Mouse (Mus musculus) kidney, postnatal 4 days (tissue): Measurements from ENCODE around the gene Mtnr1b.

Source experiments
- DNase-seq, 2 experiments: peaks; one replicate each; pipeline ENCODE4 v3.0.0; 2021; ENCODE audit warnings: mixed read lengths in 2 of 2

The Mtnr1b gene

GRCm38 (mm10) chr9:15800402-15800801, 74.0 kb downstream of the Mtnr1b start:
- no peak for DNase-seq

- no peak for DNase-seq
These were observed 79.9 kb downstream of the Mtnr1b start for GRCm38 (mm10) chr9:15794408-15794807.

- DNase-seq, result no peak
These were observed 82.3 kb downstream of the Mtnr1b start for GRCm38 (mm10) chr9:15792076-15792475.

DNA sequence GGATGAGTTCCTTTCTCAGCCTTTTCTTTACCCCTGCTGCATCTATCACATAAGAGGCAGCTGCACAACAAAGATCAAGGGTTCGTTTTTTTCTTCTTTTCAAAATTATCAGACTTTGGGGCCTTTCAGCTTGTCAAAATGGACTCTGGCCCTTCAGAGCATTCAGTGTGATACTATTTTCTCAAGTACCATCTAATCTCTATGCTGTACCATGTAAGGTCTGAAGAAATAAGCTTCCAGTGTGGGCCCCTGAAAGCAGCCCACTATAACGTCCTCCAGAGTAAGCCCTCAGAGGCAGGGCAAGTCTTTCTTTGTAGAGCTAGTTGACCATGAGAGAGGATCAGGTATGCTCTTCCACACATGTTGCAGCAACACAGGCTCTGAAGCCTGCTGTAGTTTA, 87.7 kb downstream of the Mtnr1b start:
- DNase-seq, result no peak

DNA sequence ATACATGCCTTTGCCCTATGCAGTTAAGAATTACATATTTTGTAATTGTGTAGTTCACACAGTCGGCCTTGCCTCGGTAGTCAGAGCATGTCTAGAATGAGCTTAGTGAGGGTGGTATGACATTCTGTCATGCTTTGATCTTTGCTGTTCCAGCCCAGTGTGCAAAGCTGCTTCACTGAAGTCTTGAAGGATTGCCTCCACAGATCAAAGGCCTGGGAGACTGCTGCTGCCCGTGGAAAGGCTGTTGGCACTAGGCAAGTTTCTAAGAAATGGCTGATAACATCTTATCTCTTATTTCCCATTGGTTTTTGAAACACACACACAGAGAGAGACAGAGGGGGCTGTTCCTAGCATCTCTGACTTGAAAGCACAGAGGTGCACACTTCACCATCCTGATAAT, 88.2 kb downstream of the Mtnr1b start:
- DNase-seq, result no peak

DNA sequence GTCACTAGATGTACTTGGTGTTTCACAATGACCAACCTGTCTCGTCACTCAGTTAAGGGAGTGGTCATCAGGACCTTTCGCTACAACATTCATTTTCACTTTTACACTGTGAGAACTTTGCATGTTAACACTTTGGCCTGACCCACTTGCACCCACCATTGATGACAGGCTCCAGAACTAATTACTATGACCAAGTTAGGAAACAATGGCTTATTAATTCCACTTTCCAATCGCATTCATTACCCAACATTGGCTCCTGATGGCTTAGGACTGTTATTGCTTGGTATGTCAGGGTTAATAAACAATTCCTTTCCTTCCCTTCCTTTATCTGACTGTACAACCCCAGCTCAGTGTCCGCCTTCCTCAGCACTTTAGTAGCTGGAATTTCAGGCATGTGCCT, 92.4 kb downstream of the Mtnr1b start:
- peak in 1 of 2 experiments; percentile 11 for DNase-seq

DNA sequence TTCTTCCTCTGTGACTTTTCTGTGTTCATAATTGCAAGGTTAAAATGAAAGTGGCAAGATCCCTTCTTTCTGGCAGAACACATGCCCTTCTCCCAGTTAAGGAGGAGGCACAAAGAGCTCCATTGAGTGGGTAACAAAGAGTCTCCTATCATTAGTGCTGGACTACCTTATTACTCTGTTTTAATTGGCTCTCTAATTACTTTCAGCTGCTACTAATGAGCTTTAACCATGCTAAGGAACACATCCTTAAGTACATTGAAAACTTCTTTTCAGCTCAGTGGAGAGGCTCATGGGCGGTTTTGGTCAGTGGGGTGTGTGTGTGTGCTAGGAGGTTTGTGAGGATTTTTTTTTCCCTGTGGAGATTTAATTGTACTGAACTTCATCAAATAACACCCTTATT, 99.4 kb downstream of the Mtnr1b start:
- DNase-seq, result no peak
